Mouse (Mus musculus) gastrocnemius, postnatal 14 days (tissue): ENCODE data around the gene Hagh. TPM values are rescaled to one million over a fixed set of nuclear protein-coding genes. Genes with fewer than 3 reads are reported as not detected.

Experiments used
- DNase-seq: peaks from one replicate; pipeline ENCODE4 v3.0.0; 2021; ENCODE audit warnings: mixed read lengths
- intact Hi-C: fragments of 180-260 bp; cut with DNase I; formaldehyde crosslinking; loops from one replicate; pipeline ENCODE4 v1.15.1; 2025; ENCODE audit warnings: low total_unique reads
- long read RNA-seq, 2 experiments: library from polyadenylated mRNA; stranded (forward); transcript quantifications; one replicate each; pipeline ENCODE4 v2.0.0; 2021
- total RNA-seq, 2 experiments: library from RNA; stranded (reverse); gene quantifications; 2 replicates each; pipeline ENCODE4 v1.2.3; 2021

Hagh gene
- 10 to 100 TPM; 71.1 to 77.2 TPM for total RNA-seq
- long read RNA-seq, experiment 1, transcript Hagh-202 (9 exons, 1,191 nt), result major isoform, 68 of 86 reads
- long read RNA-seq, experiment 1, partial matches to known transcripts, result 3 of 86 reads
- long read RNA-seq, experiment 1, other reads (novel, unspliced or antisense), result 15 of 86 reads
- long read RNA-seq, experiment 2, transcript Hagh-202 (9 exons, 1,191 nt), result major isoform, 93 of 112 reads
- long read RNA-seq, experiment 2, partial matches to known transcripts, result 1 of 112 reads
- long read RNA-seq, experiment 2, other reads (novel, unspliced or antisense), result 17 of 112 reads

DNA sequence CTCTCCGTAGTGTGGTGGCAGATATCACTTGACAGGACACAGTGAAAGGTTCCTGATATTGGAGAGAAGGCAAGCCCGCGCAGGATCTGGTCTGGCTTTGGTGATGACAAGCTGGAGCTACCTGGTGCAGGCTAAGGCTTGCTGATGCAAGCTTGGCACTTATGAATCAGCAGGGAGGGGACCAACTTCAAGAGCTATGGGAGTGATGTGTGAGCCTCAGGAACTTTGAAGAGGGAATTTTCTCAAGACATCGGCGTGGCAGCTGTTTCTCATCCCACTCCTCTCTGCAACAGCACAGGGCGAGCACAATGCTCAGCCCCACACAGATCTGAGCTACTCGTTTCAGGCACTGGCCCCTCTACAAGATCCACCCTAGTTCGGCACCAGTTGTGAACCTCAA is at the start of gene Hagh:
Gene Hagh, plus strand, starts transcription at position 302 of the 400 bp plus-strand sequence.
- DNase-seq, result no peak
- intact Hi-C loops, result no loop called here

DNA sequence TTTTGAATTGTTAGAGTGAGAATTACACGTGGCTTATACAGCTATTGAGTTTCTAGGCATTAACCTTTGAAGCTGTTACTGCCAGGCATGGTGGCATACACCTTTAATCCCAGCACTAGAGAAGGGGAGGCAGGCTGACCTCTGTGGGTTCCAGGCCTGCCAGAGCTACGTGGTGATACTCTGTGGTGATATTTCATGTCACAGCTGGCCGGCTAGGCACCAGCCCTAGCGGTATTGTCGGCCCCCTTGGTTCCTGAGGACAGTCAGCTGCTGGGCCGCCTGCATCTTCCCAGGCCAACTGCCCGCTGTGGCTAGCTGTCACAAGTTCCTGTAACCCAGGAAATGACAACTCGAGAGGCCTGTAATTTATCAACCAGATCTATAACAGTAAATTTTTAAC is 47.8 kb upstream of the Hagh start:
- no peak for DNase-seq
- intact Hi-C loops, result no loop called here

DNA sequence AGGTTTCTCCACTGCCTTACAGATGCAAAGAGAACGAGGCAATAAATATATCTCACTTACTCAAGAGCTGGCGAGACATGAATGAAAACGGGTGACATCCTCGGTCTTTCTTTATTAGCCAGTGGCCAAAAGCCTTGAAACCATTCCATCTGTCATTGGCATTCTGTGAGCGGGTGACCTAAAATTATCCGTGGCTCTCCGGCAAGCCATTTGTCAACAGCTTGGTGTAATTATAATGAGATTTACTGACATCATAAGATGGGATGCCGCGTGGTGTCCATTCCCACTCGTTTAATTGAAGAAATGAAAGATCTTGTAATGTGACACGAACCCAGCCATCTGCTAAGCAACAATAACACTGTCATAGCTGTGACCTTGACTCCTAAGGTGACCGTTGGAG is 45.2 kb upstream of the Hagh start:
- no peak for DNase-seq
- intact Hi-C loops, result no loop called here

DNA sequence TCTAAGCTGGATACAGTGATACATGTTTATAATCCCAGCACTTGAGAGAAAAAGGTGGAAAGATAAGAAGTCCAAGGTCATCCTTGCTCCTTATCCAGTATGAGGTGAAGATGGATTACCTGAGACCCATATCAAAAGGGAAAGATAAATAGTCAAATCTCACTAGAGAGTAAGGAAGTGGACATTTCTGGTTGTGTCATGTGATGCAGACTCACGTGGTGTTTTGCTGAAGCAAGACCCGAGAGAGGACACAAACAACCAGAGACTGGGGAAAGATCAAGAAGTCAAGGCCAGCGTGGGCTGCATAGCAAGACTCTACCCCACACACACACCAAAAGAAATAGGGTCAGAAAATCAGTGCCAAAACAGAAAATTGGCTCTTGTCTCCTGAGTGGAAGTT is 43.0 kb upstream of the Hagh start:
- intact Hi-C loops, result no loop called here
- DNase-seq, result no peak

DNA sequence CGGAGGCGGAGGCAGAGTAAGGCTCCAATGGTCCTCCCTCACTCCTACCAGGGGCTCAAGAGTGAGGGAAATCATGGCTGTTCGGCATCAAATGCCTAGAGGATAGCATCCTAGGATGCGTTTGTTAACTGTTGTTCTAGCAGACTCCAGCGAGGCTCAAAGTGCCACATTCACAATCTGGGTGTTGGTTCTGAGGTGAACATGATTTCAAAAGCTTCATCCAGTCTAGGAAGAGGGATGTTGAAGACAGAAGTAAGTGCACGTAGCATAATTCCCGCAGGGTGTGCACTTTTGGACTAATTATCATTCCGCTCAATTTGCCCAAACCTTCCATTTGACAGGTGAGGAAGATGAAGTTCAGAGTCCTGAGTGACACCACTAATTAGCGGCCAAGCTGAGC is 41.7 kb upstream of the Hagh start:
- DNase-seq, result no peak
- intact Hi-C loops, result no loop called here

DNA sequence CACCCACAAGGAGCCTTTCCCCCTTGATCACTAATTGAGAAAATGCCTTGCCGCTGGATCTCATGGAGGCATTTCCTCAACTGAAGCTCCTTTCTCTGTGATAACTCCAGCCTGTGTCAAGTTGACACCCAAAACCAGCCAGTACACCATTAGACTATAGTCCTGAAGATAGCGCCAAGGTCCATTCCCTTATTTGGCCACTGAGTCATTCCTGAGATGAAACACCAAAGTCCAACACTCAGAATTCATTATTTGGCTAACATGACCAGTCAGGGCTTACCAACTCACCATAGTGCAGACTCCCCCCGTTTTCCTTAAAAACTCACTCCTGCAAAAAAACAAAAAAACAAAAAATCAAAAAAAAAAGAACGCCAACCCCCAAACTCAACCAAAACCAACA is 40.5 kb upstream of the Hagh start:
- intact Hi-C loops, result no loop called here
- no peak for DNase-seq

DNA sequence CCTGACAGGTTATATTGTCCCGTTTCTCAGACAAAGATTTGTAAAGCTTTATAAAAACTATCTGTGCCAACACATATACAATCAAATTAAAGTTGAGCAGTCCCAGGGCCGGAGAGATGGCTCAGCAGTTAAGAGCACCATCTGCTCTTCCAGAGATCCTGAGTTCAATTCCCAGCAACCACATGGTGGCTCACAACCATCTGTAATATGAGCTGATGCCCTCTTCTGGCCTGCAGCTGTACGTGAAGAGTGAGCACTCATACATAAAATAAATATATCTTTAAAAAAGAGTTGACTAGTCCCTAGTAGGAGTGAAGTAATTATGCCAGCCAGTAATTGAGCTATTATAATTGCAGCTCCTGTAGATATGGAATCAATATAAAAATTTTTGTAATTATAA is 39.4 kb upstream of the Hagh start:
- intact Hi-C loops, result no loop called here

DNA sequence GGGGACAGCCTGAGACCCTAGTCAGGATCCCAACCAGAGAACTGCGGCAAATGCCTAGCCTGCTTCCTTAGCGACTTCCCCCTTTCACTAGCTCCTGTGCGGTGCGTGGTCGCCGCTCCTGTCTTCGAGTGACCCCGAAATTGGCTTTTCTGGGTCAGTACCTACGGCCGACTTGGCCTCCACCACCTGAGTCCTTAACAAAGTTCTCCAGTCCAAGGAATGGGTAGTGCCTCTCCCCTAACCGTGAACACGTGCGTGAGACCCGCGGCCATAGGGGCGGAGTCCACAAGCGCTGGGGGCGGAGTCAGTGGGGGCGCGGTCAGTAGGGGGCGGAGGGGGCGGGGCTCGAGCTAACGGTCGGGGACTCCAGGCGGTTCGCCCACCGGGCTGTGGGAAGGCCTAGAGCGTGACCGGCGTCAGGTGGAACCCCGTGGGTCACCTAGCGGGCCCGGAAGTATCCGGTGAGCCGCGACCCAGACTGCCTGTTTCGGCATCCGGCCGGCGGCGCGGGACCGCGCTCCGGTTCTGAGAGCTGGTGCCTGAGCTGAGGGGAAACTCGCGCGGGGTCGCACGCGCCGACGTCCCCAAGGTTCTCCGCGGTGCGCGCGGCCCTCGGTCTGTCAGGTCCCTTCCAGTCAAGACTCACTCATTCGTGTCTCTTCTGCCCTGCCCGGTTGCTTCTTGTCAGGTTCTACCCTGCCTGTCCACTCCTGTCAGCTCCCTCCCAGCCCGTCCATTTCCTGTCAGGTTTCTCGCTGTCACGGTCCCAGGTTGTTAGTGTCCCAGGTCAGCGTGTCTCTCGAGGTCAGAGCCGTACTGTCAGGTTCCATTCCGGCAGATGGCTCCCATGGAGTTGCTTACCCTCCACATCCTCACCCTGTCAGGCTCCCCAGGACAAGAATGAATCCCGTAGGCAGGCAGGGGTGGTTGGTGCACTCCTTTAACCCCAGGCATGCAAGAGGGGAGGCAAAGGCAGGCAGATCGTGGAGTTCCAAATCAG is 35.7 kb upstream of the Hagh start, which contains the start of gene Meiob:
Gene Meiob, plus strand, starts transcription at position 338 of the 1,000 bp plus-strand sequence.
- peak; percentile 66 for DNase-seq
- intact Hi-C loops, result no loop called here

More for the DNA sequence above, 39.4 kb upstream of the Hagh start:
- no peak for DNase-seq

DNA sequence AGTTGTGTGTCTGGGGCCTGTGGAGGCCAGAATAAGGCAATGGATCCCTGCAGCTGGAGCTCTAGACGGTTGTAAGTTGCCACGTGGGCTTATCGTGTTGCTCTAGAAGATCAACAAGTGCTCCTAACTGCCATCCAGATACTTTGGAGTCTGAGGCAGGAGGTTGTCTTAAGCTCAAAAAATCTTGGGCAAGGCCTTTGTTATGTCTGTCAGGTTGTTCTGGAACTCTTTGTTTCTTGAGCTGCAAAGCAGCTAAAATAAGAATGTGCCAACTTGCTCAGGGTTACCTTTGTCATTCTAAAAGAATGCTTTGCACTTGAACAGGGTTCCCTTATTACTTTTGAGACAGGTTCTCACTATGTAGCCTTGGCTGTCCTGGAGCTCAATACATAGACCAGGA is 28.7 kb upstream of the Hagh start:
- intact Hi-C loops, result no loop called here
- DNase-seq, result no peak

DNA sequence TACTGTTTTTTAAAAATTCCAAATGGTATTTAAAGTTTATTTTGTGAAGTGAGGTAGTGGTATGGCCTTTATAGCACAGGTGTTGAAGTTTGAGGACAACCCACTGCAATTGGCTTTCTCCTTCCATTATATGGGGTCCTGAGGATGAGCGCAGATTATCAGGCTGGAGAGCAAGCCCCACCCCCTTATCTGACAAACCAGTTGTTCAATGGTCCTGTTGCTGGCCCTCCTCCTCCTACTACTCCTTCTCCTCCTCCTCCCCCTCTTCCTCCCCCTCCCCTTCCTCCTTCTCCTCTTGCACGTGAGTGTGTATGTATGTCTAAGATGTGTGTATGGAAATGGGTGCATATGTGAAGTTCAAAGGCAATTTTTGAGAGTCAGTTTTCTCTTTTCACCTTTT is 27.7 kb upstream of the Hagh start:
- no peak for DNase-seq
- intact Hi-C loops, result no loop called here

DNA sequence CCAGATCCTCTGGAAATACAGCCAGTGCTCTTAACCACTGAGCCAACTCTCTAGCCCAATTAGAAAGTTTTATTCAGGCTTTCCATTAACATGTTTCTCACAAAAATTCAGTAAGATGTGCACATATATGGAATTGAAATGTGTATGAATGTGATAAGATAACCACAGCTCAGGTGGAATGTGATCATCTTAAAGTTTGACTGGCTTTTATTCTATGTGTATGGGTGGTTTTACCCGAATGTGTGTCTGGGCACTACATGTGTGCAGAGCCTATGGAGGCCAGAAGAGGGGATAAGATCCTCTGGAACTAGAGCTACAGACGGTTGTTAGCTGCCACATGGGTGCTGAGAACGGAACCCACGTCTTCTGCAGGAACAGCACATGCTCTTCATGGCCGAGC is 24.7 kb upstream of the Hagh start:
- intact Hi-C loops, result loop anchor here (5.0 kb wide), 1 partner anchor 68 kb away; no protein-coding TSS in a partner anchor
- no peak for DNase-seq

DNA sequence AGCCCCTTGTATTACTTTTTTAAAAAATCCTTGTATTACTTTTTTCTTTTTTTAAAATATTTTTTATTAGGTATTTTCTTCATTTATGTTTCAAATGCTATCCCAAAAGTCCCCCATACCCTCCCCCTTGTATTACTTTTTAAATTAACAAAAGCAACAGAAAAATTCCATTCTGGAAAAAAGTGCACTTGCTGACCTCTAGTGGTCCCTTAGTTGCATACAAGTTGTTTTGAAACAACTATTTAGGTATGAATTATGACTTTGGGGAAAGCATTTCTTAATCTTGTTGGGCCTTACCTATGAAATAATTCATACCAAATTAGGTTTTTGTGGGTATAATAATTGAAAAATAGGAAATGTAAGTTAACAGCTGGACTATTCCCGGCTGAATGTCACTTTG is 22.4 kb upstream of the Hagh start:
- no peak for DNase-seq
- intact Hi-C loops, result loop anchor here (5.0 kb wide), 1 partner anchor 70 kb away; no protein-coding TSS in a partner anchor

DNA sequence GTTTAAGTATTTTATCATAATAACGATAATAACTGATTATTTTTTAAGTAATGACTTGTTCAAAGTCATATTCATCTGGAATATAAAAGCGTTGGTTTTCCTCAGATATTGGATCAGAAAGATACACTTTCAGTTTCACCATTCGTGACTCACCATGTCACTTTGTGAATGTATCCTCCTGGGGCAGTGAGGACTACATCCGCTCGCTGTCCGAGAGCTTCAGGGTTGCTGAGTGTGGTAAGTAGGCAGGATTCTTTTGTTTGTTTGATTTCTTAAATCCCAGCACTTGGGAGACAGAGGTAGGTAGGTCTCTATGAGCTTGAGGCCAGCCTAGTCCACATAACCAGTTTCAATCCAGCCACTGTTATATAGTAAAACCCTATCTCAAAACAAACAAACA is 21.8 kb upstream of the Hagh start:
- intact Hi-C loops, result loop anchor here (5.0 kb wide), 1 partner anchor 71 kb away; no protein-coding TSS in a partner anchor
- DNase-seq, result no peak

DNA sequence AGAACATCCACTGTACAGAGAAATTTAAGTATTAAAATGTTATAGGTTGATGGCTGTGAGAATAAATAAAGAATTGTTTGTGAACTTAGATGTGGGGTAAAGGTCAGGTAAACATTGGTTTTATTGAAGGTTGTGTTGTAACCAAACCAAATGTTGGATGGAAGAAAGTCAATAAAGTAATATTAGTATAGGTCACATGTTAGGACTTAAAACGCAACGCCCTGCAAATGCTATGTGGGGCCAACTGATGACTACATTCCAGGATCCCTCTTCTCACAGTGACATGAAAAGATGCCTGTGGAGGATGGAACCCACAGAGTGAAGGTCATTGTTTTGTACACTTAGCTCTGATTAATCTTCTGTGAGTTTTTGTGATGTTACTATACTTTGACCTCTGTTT is 20.5 kb upstream of the Hagh start:
- no peak for DNase-seq
- intact Hi-C loops, result loop anchor here (5.0 kb wide), 1 partner anchor 72 kb away; no protein-coding TSS in a partner anchor

DNA sequence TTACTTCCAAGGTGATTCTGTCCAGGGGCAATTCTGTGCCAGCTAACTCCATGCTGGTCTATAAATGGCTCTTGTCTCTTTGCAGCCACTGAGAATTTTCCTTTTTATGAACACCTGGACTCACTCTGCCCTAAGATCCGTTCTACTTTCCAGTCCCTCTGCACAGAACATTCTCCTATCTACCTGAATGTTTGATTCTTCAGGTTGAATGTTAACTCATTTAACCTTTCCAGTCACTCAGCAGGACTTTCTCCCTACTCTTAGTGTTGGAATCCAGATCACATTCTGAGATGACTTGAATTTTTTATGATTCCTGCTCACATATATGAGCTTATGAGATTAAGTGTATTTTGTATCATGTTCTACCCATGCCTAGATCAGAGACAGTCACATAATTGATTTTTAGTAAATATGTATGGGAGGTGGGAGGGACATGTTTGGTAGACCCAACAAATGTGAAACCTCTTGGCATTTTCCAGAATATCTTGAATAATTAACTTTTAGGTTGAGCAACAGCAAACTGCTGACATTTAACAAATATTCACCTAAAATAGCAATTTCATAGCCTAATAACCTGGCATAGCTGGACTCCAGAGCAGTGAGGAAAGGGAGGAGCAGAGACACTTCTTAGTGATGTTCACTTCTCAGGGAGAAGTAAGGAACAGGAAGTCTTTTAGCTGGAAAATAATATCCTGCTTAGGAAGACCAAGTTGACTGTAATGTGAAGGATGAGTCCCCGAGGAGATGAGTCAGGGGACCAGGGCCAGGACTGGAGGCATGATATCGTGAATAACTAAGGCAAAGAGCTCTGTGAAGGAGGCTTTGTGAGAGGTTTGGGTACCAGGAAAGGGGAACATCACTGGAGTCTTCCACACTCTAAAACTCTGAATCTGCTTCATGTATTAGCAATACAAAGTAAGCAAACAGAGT is 18.3 kb upstream of the Hagh start:
- DNase-seq, result no peak
- intact Hi-C loops, result no loop called here

DNA sequence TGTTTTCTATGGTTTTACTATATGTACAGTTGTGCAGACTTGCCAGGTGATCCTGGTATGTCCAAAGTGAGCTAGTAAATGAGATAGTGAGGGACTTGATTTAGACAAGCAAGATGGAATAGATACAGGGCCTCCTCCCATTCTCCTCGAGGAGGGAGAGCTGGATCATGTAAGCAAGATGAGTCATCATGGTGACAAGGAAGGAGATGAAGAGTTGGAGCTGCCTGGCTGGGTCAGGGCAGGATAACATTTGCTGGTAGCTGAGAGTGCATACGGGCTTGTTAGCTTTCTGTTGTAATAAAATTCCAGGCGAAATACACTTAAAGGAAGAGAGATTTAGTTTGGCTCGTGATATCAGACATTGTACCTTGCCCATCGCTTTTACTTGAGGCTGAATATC is 398 bp downstream of the Hagh start:
- no peak for DNase-seq
- intact Hi-C loops, result no loop called here

DNA sequence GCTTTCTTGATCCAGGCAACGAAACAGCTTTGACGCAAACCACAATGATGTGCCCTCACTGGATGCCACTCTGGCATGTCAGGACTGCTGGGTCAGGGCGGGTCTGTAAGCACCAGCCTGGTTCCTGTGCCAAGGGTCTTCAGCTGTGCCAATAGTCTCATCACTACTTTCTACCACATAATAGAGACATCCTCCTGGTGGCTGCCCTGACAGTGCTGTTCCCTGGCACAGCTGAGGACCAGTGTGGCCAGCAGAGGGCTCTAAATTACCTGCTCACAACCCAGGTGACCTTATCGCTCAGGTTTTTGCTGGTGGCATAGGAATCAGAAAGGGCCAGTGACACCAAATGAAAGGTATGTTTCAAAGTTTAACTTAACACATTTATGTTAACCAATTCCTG is 1.2 kb downstream of the Hagh start:
- DNase-seq, result no peak
- intact Hi-C loops, result no loop called here

DNA sequence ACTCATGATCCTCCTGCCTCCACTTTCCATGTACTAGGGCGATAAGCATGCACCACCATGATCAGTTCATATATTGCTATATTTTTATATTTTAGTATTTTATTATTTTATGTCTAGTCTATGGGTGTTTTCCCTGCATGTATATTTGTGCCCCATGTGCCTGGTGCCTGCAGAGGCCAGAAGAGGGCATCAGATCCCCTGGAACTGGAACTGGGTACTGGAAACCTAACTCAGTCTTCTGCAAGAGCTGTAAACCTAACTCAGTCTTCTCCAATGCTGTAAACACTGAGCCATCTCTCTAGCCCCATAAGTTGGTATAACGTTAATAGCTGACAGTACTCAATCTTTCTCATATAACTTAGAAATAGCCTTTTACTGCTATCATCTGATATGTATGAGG is 2.7 kb downstream of the Hagh start:
- intact Hi-C loops, result no loop called here
- no peak for DNase-seq

DNA sequence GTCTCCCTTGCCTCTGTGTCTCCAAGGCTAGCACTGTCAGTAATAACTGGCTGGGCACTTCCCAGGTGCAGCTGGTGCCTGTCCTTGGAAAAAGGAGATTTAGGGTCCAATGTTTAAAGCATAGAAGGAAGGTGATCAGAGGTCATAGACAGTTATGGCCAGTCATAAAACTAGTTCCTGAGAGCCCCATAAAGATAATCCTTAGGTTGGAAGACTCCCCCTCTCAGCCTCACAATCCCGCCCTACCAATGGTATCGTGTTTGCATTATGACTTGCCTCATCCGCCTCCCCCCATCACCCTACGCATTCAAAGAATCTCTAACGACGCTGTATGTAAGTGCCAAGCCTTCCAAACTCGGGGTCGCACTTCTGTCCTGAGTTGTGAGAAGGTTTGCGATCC is 4.6 kb downstream of the Hagh start:
- intact Hi-C loops, result no loop called here
- no peak for DNase-seq
